Mouse (Mus musculus): ENCODE data around the gene Cplx1. TPM values are rescaled to one million over a fixed set of nuclear protein-coding genes. Genes with fewer than 3 reads are reported as not detected.

Gene Cplx1
- polyA plus RNA-seq, 1 experiment = 0.69 TPM

- TF ChIP-seq CTCF (IDR thresholded peaks at IDR 0.05; ENCODE audit: control insufficient read depth, insufficient read depth, insufficient replicate concordance, low read depth, low read length) = no peak
- no peak for TF ChIP-seq POLR2A (IDR thresholded peaks at IDR 0.05; ENCODE audit: control insufficient read depth, low read depth, low read length)
These were observed 66.8 kb downstream of the Cplx1 start for GRCm38 (mm10) chr5:108483006-108483405.

GRCm38 (mm10) chr5:108475977-108476376 is 73.8 kb downstream of the Cplx1 start:
- H3K36me3 ChIP-seq (ENCODE audit: control insufficient read depth, insufficient read depth, low read length) = no peaks in the 10 kb centered on the region
- no peak overlapping the region for H3K27ac ChIP-seq (ENCODE audit: control insufficient read depth, insufficient read depth, low read depth, low read length)
- TF ChIP-seq CTCF (IDR thresholded peaks at IDR 0.05; ENCODE audit: control insufficient read depth, insufficient read depth, insufficient replicate concordance, low read depth, low read length) (no peak), POLR2A (IDR thresholded peaks at IDR 0.05; ENCODE audit: control insufficient read depth, low read depth, low read length) (no peak)
- no peaks in the 10 kb centered on the region for H3K4me1 ChIP-seq (ENCODE audit: control insufficient read depth, insufficient read depth, low read length)
- H3K4me3 ChIP-seq (ENCODE audit: control insufficient read depth, low read depth, low read length) = no peak overlapping the region
- no peaks in the 10 kb centered on the region for H3K27me3 ChIP-seq (ENCODE audit: control insufficient read depth, insufficient read depth, low read length)

More at GRCm38 (mm10) chr5:108483006-108483405, 66.8 kb downstream of the Cplx1 start:
- Histone ChIP-seq H3K36me3 (ENCODE audit: control insufficient read depth, insufficient read depth, low read length) (no peaks in the 10 kb centered on the region), H3K4me1 (ENCODE audit: control insufficient read depth, insufficient read depth, low read length) (no peaks in the 10 kb centered on the region), H3K4me3 (ENCODE audit: control insufficient read depth, low read depth, low read length) (no peak overlapping the region), H3K27ac (ENCODE audit: control insufficient read depth, insufficient read depth, low read depth, low read length) (no peak overlapping the region), H3K27me3 (ENCODE audit: control insufficient read depth, insufficient read depth, low read length) (no peaks in the 10 kb centered on the region)

GRCm38 (mm10) chr5:108473737-108474136 is 76.1 kb downstream of the Cplx1 start:
- TF ChIP-seq POLR2A (IDR thresholded peaks at IDR 0.05; ENCODE audit: control insufficient read depth, low read depth, low read length) (no peak), CTCF (IDR thresholded peaks at IDR 0.05; ENCODE audit: control insufficient read depth, insufficient read depth, insufficient replicate concordance, low read depth, low read length) (no peak)
- Histone ChIP-seq H3K4me3 (ENCODE audit: control insufficient read depth, low read depth, low read length) (no peak overlapping the region), H3K27me3 (ENCODE audit: control insufficient read depth, insufficient read depth, low read length) (no peaks in the 10 kb centered on the region), H3K36me3 (ENCODE audit: control insufficient read depth, insufficient read depth, low read length) (no peaks in the 10 kb centered on the region), H3K4me1 (ENCODE audit: control insufficient read depth, insufficient read depth, low read length) (no peaks in the 10 kb centered on the region), H3K27ac (ENCODE audit: control insufficient read depth, insufficient read depth, low read depth, low read length) (no peak overlapping the region)

- H3K36me3 ChIP-seq (ENCODE audit: control insufficient read depth, insufficient read depth, low read length) = no peaks in the 10 kb centered on the region
These were observed 80.2 kb downstream of the Cplx1 start for GRCm38 (mm10) chr5:108469617-108470016.

More at GRCm38 (mm10) chr5:108469617-108470016, 80.2 kb downstream of the Cplx1 start:
- Histone ChIP-seq H3K27me3 (ENCODE audit: control insufficient read depth, insufficient read depth, low read length) (no peaks in the 10 kb centered on the region), H3K27ac (ENCODE audit: control insufficient read depth, insufficient read depth, low read depth, low read length) (no peak overlapping the region), H3K4me3 (ENCODE audit: control insufficient read depth, low read depth, low read length) (no peak overlapping the region), H3K4me1 (ENCODE audit: control insufficient read depth, insufficient read depth, low read length) (no peaks in the 10 kb centered on the region)
- TF ChIP-seq CTCF (IDR thresholded peaks at IDR 0.05; ENCODE audit: control insufficient read depth, insufficient read depth, insufficient replicate concordance, low read depth, low read length) (no peak), POLR2A (IDR thresholded peaks at IDR 0.05; ENCODE audit: control insufficient read depth, low read depth, low read length) (no peak)

Other genes starting within 250 kb of the Cplx1 start
- gene Pigg, start 237.4 kb downstream of the Cplx1 start, polyA plus RNA-seq (2012; rRNA removed) = 8.0 and 8.9 TPM in 2 replicates
- 0.53 and 0.78 TPM in 2 replicates for gene Gm42517, start 182.1 kb downstream of the Cplx1 start, polyA plus RNA-seq (2012; rRNA removed)
- gene Pde6b, start 161.6 kb downstream of the Cplx1 start, polyA plus RNA-seq (2012; rRNA removed) = 0.02 TPM in 2 replicates
- 42.3 and 46.1 TPM in 2 replicates for gene Atp5k, start 115.6 kb downstream of the Cplx1 start, polyA plus RNA-seq (2012; rRNA removed)
- gene Mfsd7a, start 101.1 kb downstream of the Cplx1 start, polyA plus RNA-seq (2012; rRNA removed) = 0.17 and 0.41 TPM in 2 replicates
- 3.5 and 4.3 TPM in 2 replicates for gene Pcgf3, start 88.8 kb downstream of the Cplx1 start, polyA plus RNA-seq (2012; rRNA removed)
- gene Gak, start 79.7 kb upstream of the Cplx1 start, polyA plus RNA-seq (2012; rRNA removed) = 35.3 and 36.8 TPM in 2 replicates
- 128 and 145 TPM in 2 replicates for gene Tmem175, start 79.7 kb upstream of the Cplx1 start, polyA plus RNA-seq (2012; rRNA removed)
- gene Idua, start 110.3 kb upstream of the Cplx1 start, polyA plus RNA-seq (2012; rRNA removed) = 3.6 and 3.8 TPM in 2 replicates
- gene Dgkq, start 119.6 kb upstream of the Cplx1 start, polyA plus RNA-seq (2012; rRNA removed) = 4.7 and 4.8 TPM in 2 replicates
- gene Slc26a1, start 125.5 kb upstream of the Cplx1 start, polyA plus RNA-seq (2012; rRNA removed) = 0.04 and 0.09 TPM in 2 replicates
- 28.9 and 34.7 TPM in 2 replicates for gene Fgfrl1, start 142.4 kb upstream of the Cplx1 start, polyA plus RNA-seq (2012; rRNA removed)
- 11.6 and 16.4 TPM in 2 replicates for gene Rnf212, start 225.0 kb upstream of the Cplx1 start, polyA plus RNA-seq (2012; rRNA removed)
- gene Tmed11, start 245.3 kb upstream of the Cplx1 start, polyA plus RNA-seq (2012; rRNA removed) = not detected in 2 replicates